Mouse (Mus musculus) neural tube, embryonic 14.5 days (tissue): ENCODE data around the gene Vps37b. TPM values are rescaled to one million over a fixed set of nuclear protein-coding genes. Genes with fewer than 3 reads are reported as not detected.

Source experiments
- ATAC-seq: fragments of 200-750 bp; cut with Nextera tagmentation; 2 replicates; pipeline ENCODE4 v1.8.0; 2017; ENCODE audit warnings: low read depth, mild to moderate bottlenecking, moderate TSS enrichment, moderate library complexity
- H3K27ac ChIP-seq: fragments of 300-500 bp; sonication (generic); 2 replicates; pipeline ENCODE4 v1.5.1; 2014; ENCODE audit warnings: low read depth, mild to moderate bottlenecking, control low read depth, low read length, moderate library complexity, mixed read lengths
- H3K27me3 ChIP-seq: fragments of 300-500 bp; sonication (generic); 2 replicates; pipeline ENCODE4 v1.6.1; 2014; ENCODE audit warnings: low read length; ENCODE audit not compliant: control insufficient read depth, insufficient read depth
- H3K36me3 ChIP-seq: fragments of 300-500 bp; sonication (generic); 2 replicates; pipeline ENCODE4 v1.6.1; 2014; ENCODE audit warnings: low read length, mixed read lengths; ENCODE audit not compliant: control insufficient read depth, insufficient read depth
- H3K4me1 ChIP-seq: fragments of 300-500 bp; sonication (generic); 2 replicates; pipeline ENCODE4 v1.6.1; 2014; ENCODE audit warnings: low read length; ENCODE audit not compliant: control insufficient read depth, insufficient read depth
- H3K4me2 ChIP-seq: fragments of 300-500 bp; sonication (generic); 2 replicates; pipeline ENCODE4 v1.6.1; 2014; ENCODE audit warnings: mild to moderate bottlenecking, low read depth, low read length, control low read depth
- H3K4me3 ChIP-seq: fragments of 300-500 bp; sonication (generic); 2 replicates; pipeline ENCODE4 v1.5.1; 2014; ENCODE audit warnings: low read depth, low read length, control low read depth, mixed read lengths
- H3K9ac ChIP-seq: fragments of 300-500 bp; sonication (generic); replicated peaks from 2 replicates; pipeline ENCODE4 v1.6.1; 2014; ENCODE audit warnings: low read depth, mild to moderate bottlenecking, control low read depth, low read length, mixed read lengths
- H3K9me3 ChIP-seq: fragments of 300-500 bp; sonication (generic); 2 replicates; pipeline ENCODE4 v1.6.1; 2016; ENCODE audit warnings: low read length; ENCODE audit not compliant: control insufficient read depth
- WGBS: fragments of 180-500 bp; shearing (Covaris S2); extraction: QIAGEN DNeasy Blood & Tissue Kit; methylation state at CpG from one replicate; pipeline ENCODE4 v1.1.7; 2014; 5-methylcytosine and 5-hydroxymethylcytosine counted together
- microRNA-seq: library from miRNA; unstranded; fragments of <30 nt; microRNA quantifications from one replicate; pipeline ENCODE4, GENCODE M21; 2016
- polyA plus RNA-seq: library from polyadenylated mRNA; unstranded; fragments of >200 nt; fragmentation: Nextera tagmentation; extraction: Ambion mirVana; gene quantifications from 2 replicates; pipeline ENCODE4 v1.2.1, GENCODE M21; 2014

Gene Vps37b
- polyA plus RNA-seq, 1 experiment from 2014 or later: 47.1 TPM

DNA sequence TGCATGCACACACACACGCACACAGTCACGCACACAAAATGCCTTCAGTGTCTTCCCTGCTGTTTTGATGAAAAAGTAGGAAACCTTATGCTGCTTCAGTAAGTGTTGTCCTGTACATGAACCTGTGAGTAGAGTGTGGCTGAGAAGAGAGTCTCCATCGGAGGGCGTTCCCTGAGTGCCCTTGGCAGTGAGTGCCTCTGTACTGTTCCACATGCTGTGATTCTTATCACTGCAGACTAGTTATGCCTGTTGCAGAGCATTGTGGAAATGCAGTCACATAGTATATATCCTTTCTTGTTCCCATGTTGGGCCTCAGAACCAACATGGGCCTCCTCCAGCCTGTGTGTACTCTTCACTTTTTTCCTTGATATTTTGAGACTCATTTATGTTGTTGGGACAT is 67.9 kb downstream of the Vps37b start:
- Histone ChIP-seq H3K27ac (no peak overlapping the region), H3K9me3 (no peaks in the 10 kb centered on the region), H3K36me3 (no peaks in the 10 kb centered on the region), H3K4me3 (no peak overlapping the region), H3K4me2 (no peak overlapping the region), H3K4me1 (no peaks in the 10 kb centered on the region), H3K27me3 (no peaks in the 10 kb centered on the region), H3K9ac (no peak overlapping the region)
- WGBS: 95% methylated on average over 4 of the region's 4 CpGs
- no peak for ATAC-seq

DNA sequence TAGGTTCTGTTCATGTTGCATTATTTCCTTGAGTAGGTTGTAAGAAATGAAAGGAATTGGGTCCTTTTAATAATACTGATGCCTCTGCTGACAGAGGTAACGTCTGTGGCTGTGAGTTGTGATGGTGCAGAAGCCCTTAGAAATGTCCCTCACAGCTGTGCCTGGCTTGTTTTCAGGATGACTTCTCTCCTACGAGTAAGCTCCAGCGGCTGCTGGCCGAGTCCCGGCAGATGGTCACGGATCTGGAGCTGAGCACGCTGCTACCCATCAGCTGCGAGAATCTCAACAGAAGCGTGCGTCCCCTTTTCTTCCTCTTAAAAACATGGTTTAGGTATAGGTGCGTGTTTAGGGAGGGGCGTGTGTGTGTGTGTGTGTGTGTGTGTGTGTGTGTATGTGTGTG is 71.0 kb downstream of the Vps37b start:
- H3K9ac ChIP-seq: no peak overlapping the region
- H3K9me3 ChIP-seq: no peaks in the 10 kb centered on the region
- H3K4me3 ChIP-seq: no peak overlapping the region
- no peak overlapping the region for H3K27ac ChIP-seq
- no peaks in the 10 kb centered on the region for H3K4me1 ChIP-seq
- WGBS: 74% methylated on average over 12 of the region's 12 CpGs
- no peaks in the 10 kb centered on the region for H3K36me3 ChIP-seq
- no peaks in the 10 kb centered on the region for H3K27me3 ChIP-seq
- no peak overlapping the region for H3K4me2 ChIP-seq
- no peak for ATAC-seq

GRCm38 (mm10) chr5:123960129-123960528 is 71.9 kb downstream of the Vps37b start:
- H3K27ac ChIP-seq: no peak overlapping the region
- no peak overlapping the region for H3K4me2 ChIP-seq
- H3K27me3 ChIP-seq: no peaks in the 10 kb centered on the region
- no peaks in the 10 kb centered on the region for H3K4me1 ChIP-seq
- H3K9me3 ChIP-seq: no peaks in the 10 kb centered on the region
- H3K9ac ChIP-seq: no peak overlapping the region
- H3K4me3 ChIP-seq: no peak overlapping the region
- no peaks in the 10 kb centered on the region for H3K36me3 ChIP-seq
- 82% methylated on average over 8 of the region's 8 CpGs for WGBS
- ATAC-seq: no peak

GRCm38 (mm10) chr5:123959018-123959417 is 73.1 kb downstream of the Vps37b start:
- Histone ChIP-seq H3K4me1 (no peaks in the 10 kb centered on the region), H3K4me3 (no peak overlapping the region), H3K27ac (no peak overlapping the region), H3K27me3 (no peaks in the 10 kb centered on the region), H3K4me2 (no peak overlapping the region), H3K9me3 (no peaks in the 10 kb centered on the region), H3K9ac (no peak overlapping the region), H3K36me3 (no peaks in the 10 kb centered on the region)
- no peak for ATAC-seq
- WGBS: 78% methylated on average over 3 of the region's 3 CpGs

DNA sequence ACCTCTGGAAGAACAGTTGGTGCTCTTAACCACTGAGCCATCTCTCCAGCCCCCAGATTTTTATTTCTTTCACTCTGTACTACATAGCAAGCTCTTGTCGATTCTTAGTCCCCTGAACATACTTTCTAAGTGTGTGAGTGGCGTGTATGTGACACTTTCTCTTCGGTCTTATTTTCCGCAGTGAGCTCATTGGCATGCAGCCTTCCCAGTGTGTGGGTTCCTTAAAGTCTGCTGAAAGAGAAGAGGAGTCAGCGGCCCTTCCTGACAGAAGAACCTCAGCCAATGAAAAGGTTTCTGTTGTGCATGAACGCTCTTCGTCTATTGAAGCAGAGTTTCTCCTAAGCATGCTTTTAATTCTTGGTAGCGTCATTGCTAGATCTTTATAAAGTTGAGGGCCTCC is 74.9 kb downstream of the Vps37b start:
- no peaks in the 10 kb centered on the region for H3K9me3 ChIP-seq
- WGBS: 93% methylated on average over 8 of the region's 8 CpGs

More for the DNA sequence above, 74.9 kb downstream of the Vps37b start:
- Histone ChIP-seq H3K4me1 (no peaks in the 10 kb centered on the region), H3K27me3 (no peaks in the 10 kb centered on the region), H3K4me2 (no peak overlapping the region), H3K27ac (no peak overlapping the region), H3K4me3 (no peak overlapping the region), H3K9ac (no peak overlapping the region), H3K36me3 (no peaks in the 10 kb centered on the region)
- no peak for ATAC-seq

Small RNA genes within 50 kb of the gene (microRNA-seq; reads per million reads assigned to microRNA genes)
- gene Mir7032: not detected

Other genes with a start within 250 kb of the Vps37b start
- not detected in 2 replicates for gene Hcar2, start 166.8 kb downstream of the Vps37b start, polyA plus RNA-seq
- 0.09 and 0.44 TPM in 2 replicates for gene Hcar1, start 152.2 kb downstream of the Vps37b start, polyA plus RNA-seq
- gene Denr, start 125.1 kb downstream of the Vps37b start, polyA plus RNA-seq: 109 and 130 TPM in 2 replicates
- 2.7 and 4.0 TPM in 2 replicates for gene Gm43518, start 104.9 kb downstream of the Vps37b start, polyA plus RNA-seq
- gene Ccdc62, start 101.6 kb downstream of the Vps37b start, polyA plus RNA-seq: 5.2 and 5.7 TPM in 2 replicates
- gene Hip1r, start 58.6 kb downstream of the Vps37b start, polyA plus RNA-seq: 19.7 and 21.4 TPM in 2 replicates
- 9.8 and 12.8 TPM in 2 replicates for gene Abcb9, start 63.5 kb upstream of the Vps37b start, polyA plus RNA-seq
- gene Ogfod2, start 80.0 kb upstream of the Vps37b start, polyA plus RNA-seq: 25.0 and 29.1 TPM in 2 replicates
- 72.5 and 76.2 TPM in 2 replicates for gene Arl6ip4, start 83.8 kb upstream of the Vps37b start, polyA plus RNA-seq
- gene Pitpnm2, start 217.5 kb upstream of the Vps37b start, polyA plus RNA-seq: 14.3 and 15.2 TPM in 2 replicates